Mouse (Mus musculus) forebrain, embryonic 11.5 days (tissue): Measurements from ENCODE around the gene H2-DMb2. TPM values are rescaled to one million over a fixed set of nuclear protein-coding genes. Genes with fewer than 3 reads are reported as not detected.

Experiments
- ATAC-seq: fragments of 200-750 bp; cut with Nextera tagmentation; replicated peaks from 2 replicates; pipeline ENCODE4 v1.8.0; 2017; ENCODE audit warnings: moderate TSS enrichment; ENCODE audit not compliant: low FRiP score
- DNase-seq: peaks from one replicate; pipeline ENCODE4 v3.0.0-alpha.2; 2017; ENCODE audit warnings: low spot score
- H3K27ac ChIP-seq: fragments of 300-500 bp; sonication (generic); 2 replicates; pipeline ENCODE4 v1.5.1; 2014; ENCODE audit warnings: low read depth, low read length
- H3K27me3 ChIP-seq: fragments of 300-500 bp; sonication (generic); 2 replicates; pipeline ENCODE4 v1.6.1; 2014; ENCODE audit warnings: mild to moderate bottlenecking, low read length, mixed read lengths; ENCODE audit not compliant: control insufficient read depth, insufficient read depth
- H3K36me3 ChIP-seq: fragments of 300-500 bp; sonication (generic); 2 replicates; pipeline ENCODE4 v1.6.1; 2014; ENCODE audit warnings: mild to moderate bottlenecking, low read length, moderate library complexity, mixed read lengths; ENCODE audit not compliant: control insufficient read depth, insufficient read depth
- H3K4me1 ChIP-seq: fragments of 300-500 bp; sonication (generic); replicated peaks from 2 replicates; pipeline ENCODE4 v1.6.1; 2014; ENCODE audit warnings: low read length, mixed read lengths; ENCODE audit not compliant: control insufficient read depth, insufficient read depth
- H3K4me2 ChIP-seq: fragments of 300-500 bp; sonication (generic); 2 replicates; pipeline ENCODE4 v1.6.1; 2014; ENCODE audit warnings: low read depth, mild to moderate bottlenecking, low read length, moderate library complexity, mixed read lengths; ENCODE audit not compliant: severe bottlenecking
- H3K4me3 ChIP-seq: fragments of 300-500 bp; sonication (generic); 2 replicates; pipeline ENCODE4 v1.5.1; 2014; ENCODE audit warnings: low read depth, low read length
- H3K9ac ChIP-seq: fragments of 300-500 bp; sonication (generic); 2 replicates; pipeline ENCODE4 v1.6.1; 2014; ENCODE audit warnings: low read length
- H3K9me3 ChIP-seq: fragments of 300-500 bp; sonication (generic); 2 replicates; pipeline ENCODE4 v1.6.1; 2016; ENCODE audit warnings: low read length, mixed read lengths; ENCODE audit not compliant: control insufficient read depth
- WGBS: fragments of 180-500 bp; shearing (Covaris S2); extraction: QIAGEN DNeasy Blood & Tissue Kit; methylation state at CpG from one replicate; pipeline ENCODE4 v1.1.7; 2014; 5-methylcytosine and 5-hydroxymethylcytosine counted together
- polyA plus RNA-seq: library from polyadenylated mRNA; unstranded; fragments of >200 nt; fragmentation: Nextera tagmentation; extraction: Ambion mirVana; gene quantifications from 2 replicates; pipeline ENCODE4 v1.2.1, GENCODE M21; 2014

H2-DMb2 gene
- polyA plus RNA-seq, 1 experiment from 2014 or later: 0.15 TPM

DNA sequence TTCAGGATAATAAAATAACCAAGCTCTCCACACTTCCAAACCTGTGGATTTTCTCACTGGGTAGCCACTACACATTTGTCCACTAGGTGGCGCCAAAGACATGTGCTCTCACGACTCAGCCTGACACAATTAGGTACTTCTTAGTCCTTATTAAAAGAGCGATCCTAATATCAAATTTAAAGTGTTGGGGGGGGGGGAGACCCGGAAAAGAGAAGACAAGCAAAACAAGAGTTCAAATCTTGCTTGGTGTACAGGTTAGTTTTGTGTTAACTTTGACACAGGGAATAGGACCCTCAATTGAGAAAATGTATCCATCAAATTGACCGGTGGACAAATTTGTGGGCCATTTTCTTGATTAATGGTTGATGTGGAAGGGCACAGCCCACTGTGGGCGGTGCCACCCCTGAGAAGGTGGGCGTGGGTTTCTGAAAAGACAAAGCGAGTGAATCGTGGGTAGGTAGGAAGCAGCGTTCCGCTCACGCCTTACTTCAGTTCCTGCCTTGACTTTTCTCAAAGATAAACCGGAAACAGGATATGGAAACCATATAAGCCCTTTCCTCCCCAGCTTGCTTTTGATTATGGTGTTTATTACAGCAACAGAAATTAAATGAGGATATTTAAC lies 27.9 kb downstream of the H2-DMb2 start:
- Histone ChIP-seq H3K27me3 (no peaks in the 10 kb centered on the region), H3K4me1 (no peaks in the 10 kb centered on the region), H3K36me3 (no peaks in the 10 kb centered on the region), H3K9me3 (no peaks in the 10 kb centered on the region; the same call in 1 of the 2 replicates), H3K27ac (no peak overlapping the region), H3K9ac (no peak overlapping the region; the same call in 1 of the 2 replicates), H3K4me3 (no peak overlapping the region), H3K4me2 (no peak overlapping the region)
- ATAC-seq (no peak), DNase-seq (peak; percentile 79)
- WGBS: 46% methylated on average over 13 of the region's 13 CpGs

DNA sequence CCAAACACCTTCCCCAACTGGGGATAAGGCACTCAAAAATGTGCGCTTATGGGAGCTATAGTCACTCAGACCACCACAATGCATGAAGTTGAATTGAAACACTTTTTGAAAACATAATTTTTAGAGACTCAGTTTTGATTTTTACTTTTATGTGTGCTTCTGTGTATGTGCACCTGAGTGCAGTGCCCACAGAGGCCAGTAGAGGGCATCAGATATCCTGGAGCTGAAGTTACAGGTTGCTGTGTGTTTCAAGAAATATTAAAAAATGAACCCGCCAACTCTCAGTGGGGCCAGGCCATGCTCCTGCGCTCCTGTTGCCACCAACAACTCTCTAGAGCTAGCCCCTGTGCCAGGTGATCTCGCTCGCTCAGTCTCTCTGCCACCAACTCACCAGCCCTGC lies 29.4 kb downstream of the H2-DMb2 start:
- no peaks in the 10 kb centered on the region for H3K36me3 ChIP-seq
- H3K9ac ChIP-seq: no peak overlapping the region
- H3K27me3 ChIP-seq: no peaks in the 10 kb centered on the region
- H3K4me3 ChIP-seq: no peak overlapping the region
- peaks cover 4% of the 10 kb centered on the region; the same call in 1 of the 2 replicates for H3K9me3 ChIP-seq
- H3K4me2 ChIP-seq: no peak overlapping the region
- H3K27ac ChIP-seq: no peak overlapping the region
- no peaks in the 10 kb centered on the region for H3K4me1 ChIP-seq
- ATAC-seq (no peak), DNase-seq (no peak)
- WGBS: 95% methylated on average over 5 of the region's 5 CpGs

DNA sequence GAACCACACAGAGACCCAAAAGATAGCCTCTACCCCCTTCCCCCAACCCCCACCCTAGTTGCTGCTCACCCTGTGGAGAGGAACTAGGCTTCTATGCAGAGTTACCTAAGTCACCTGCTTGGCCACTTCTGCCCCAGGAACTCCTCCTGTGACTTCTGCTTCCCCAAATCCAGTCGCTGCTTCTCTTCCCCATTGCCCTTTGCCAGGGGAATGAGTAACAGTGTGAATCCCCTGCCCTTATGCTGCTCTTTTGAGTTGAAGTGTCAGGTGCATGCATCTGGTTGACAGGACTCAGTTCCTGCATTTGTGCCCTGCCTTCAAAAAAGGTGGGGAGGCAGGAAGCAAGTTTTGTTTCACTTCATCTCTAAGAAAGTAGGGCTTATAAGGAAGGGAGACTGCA lies 31.0 kb downstream of the H2-DMb2 start:
- H3K9me3 ChIP-seq: peaks cover 4% of the 10 kb centered on the region; the same call in 1 of the 2 replicates
- no peak overlapping the region for H3K27ac ChIP-seq
- H3K4me1 ChIP-seq: no peaks in the 10 kb centered on the region
- H3K4me2 ChIP-seq: no peak overlapping the region
- ATAC-seq (no peak), DNase-seq (no peak)
- H3K9ac ChIP-seq: no peak overlapping the region
- H3K27me3 ChIP-seq: no peaks in the 10 kb centered on the region
- H3K36me3 ChIP-seq: no peaks in the 10 kb centered on the region
- no peak overlapping the region for H3K4me3 ChIP-seq
- 61% methylated on average over 1 of the region's 1 CpGs for WGBS

DNA sequence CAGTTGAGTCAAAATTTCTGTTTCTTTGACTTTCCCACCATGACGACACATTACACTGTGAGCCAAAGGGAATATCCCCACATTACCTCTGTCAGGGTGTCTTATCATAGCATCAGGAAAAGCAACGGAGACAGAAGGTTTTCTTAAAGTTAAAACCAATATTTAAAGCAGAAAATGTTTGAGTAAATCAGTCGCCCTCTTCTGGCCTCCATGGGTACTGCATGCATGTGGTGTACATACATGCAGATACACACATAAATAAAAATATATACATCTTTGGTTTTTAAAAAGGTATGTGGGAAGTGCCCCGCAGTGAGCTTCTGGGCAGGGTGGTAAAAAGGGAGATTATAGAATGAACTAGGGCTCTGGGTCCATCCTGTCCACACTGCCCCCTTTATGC lies 34.1 kb downstream of the H2-DMb2 start:
- Histone ChIP-seq H3K9me3 (peaks cover 4% of the 10 kb centered on the region; the same call in 1 of the 2 replicates), H3K4me1 (no peaks in the 10 kb centered on the region), H3K36me3 (no peaks in the 10 kb centered on the region), H3K27me3 (no peaks in the 10 kb centered on the region), H3K9ac (no peak overlapping the region), H3K4me3 (no peak overlapping the region), H3K4me2 (no peak overlapping the region), H3K27ac (no peak overlapping the region)
- DNase-seq (no peak), ATAC-seq (no peak)
- 71% methylated on average over 4 of the region's 4 CpGs for WGBS

- ATAC-seq: no peak
- H3K27me3 ChIP-seq: no peaks in the 10 kb centered on the region; the same call in 1 of the 2 replicates
- H3K9me3 ChIP-seq: peaks cover 4% of the 10 kb centered on the region; the same call in 1 of the 2 replicates
- no peak overlapping the region for H3K9ac ChIP-seq
- DNase-seq: no peak
- no peak overlapping the region for H3K27ac ChIP-seq
- H3K4me2 ChIP-seq: no peak overlapping the region
- WGBS: 68% methylated on average over 6 of the region's 6 CpGs
- H3K36me3 ChIP-seq: no peaks in the 10 kb centered on the region
- H3K4me1 ChIP-seq: no peaks in the 10 kb centered on the region
- H3K4me3 ChIP-seq: no peak overlapping the region
These were observed 35.9 kb downstream of the H2-DMb2 start for GRCm38 (mm10) chr17:34179019-34179418.

DNA sequence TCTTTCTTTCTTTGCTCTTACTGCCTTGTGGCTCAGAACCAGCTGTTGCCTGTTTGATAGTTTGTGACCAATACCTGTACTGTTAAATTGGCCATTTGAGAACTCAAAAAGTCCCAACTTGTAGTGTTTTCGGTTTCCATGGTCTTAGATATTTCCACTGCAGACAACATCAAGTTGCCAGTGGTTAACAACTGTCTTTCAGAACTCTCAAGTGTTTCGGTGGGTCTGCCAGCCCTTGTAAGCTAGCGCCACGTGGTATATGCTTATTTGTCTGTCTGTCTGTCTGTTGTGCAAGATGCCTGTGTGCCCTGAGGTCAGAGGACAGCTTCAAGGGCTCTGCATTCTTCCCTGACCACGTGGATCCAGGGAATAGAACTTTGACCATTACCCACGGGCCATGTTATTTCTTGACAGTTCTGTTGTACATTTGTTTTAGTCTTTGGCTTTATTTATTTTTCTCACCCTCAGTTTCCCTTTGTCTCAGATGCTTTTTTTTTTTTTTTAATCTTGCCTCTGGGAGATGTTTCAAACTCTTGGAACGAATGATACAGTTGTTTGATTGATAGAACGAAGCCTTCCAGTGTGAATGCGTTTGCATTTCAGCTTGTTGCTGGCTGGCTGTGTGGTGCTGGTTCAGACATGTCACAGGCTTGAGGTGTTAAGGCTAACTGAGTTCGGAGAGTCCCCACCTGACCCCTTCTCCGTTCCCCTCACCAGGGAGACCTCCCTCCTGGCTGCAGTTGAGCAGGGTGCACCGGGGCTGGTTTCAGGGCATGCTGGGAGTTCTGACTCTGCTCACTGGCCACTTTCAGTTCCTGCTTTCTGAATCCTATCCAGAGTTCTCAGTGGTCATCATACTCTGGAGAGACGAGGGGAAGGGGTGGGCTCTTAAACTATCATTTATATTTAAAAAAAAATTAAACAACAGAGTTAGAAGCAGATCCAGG lies 37.1 kb downstream of the H2-DMb2 start:
- no peaks in the 10 kb centered on the region; the same call in 1 of the 2 replicates for H3K27me3 ChIP-seq
- H3K9ac ChIP-seq: no peak overlapping the region
- DNase-seq (no peak), ATAC-seq (no peak)
- H3K4me3 ChIP-seq: no peak overlapping the region
- H3K27ac ChIP-seq: no peak overlapping the region
- no peaks in the 10 kb centered on the region for H3K36me3 ChIP-seq
- peaks cover 4% of the 10 kb centered on the region; the same call in 1 of the 2 replicates for H3K9me3 ChIP-seq
- 75% methylated on average over 13 of the region's 13 CpGs for WGBS
- no peaks in the 10 kb centered on the region for H3K4me1 ChIP-seq
- no peak overlapping the region for H3K4me2 ChIP-seq

DNA sequence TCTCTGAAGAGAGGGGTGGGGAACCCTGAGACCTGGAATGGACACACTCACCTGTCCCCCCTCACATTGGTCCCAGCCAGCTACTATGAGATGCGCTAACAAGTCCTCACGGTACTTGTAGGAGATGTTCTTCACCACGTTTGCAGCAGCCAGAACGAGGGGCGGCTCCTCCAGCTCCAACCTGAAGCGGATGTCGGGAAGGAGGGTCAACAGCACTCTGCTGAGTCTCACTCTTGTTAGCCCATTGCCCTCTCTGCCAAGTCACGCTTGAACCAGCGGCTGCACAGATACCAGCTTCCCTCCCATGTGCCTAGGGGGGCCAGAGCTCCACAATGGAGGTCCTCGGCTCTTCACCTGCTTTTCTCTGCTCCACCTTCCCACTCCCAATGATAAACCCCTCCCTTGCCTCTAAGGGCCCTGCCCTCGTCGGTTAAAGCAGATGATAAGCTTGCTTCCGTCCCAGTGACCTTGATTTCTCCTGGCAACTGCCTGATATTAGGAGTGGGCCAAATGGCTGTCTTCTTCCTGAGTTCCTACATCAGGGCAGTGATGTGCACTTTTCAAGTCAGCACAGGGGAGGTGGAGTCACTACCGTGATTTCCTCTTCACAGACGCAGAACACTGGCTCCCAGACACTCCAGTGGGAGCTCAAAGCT lies 40.6 kb downstream of the H2-DMb2 start:
- ATAC-seq (no peak), DNase-seq (no peak)
- WGBS: 81% methylated on average over 15 of the region's 15 CpGs
- H3K36me3 ChIP-seq: no peaks in the 10 kb centered on the region
- peaks cover 31% of the 10 kb centered on the region for H3K27me3 ChIP-seq
- H3K9ac ChIP-seq: no peak overlapping the region
- H3K4me3 ChIP-seq: no peak overlapping the region
- H3K4me2 ChIP-seq: no peak overlapping the region
- peaks cover 10% of the 10 kb centered on the region for H3K4me1 ChIP-seq
- H3K9me3 ChIP-seq: no peaks in the 10 kb centered on the region
- no peak overlapping the region for H3K27ac ChIP-seq

- H3K4me3 ChIP-seq: no peak overlapping the region
- DNase-seq (no peak), ATAC-seq (no peak)
- H3K27ac ChIP-seq: no peak overlapping the region
- no peak overlapping the region for H3K4me2 ChIP-seq
- H3K9me3 ChIP-seq: no peaks in the 10 kb centered on the region
- peaks cover 36% of the 10 kb centered on the region for H3K27me3 ChIP-seq
- peaks cover 10% of the 10 kb centered on the region for H3K4me1 ChIP-seq
- 86% methylated on average over 9 of the region's 9 CpGs for WGBS
- H3K9ac ChIP-seq: no peak overlapping the region
- no peaks in the 10 kb centered on the region for H3K36me3 ChIP-seq
These were observed 42.4 kb downstream of the H2-DMb2 start for GRCm38 (mm10) chr17:34185526-34185925.
